Comparison of ENCODE assay signal across 14 mouse cellular contexts in the genomic region with DNA sequence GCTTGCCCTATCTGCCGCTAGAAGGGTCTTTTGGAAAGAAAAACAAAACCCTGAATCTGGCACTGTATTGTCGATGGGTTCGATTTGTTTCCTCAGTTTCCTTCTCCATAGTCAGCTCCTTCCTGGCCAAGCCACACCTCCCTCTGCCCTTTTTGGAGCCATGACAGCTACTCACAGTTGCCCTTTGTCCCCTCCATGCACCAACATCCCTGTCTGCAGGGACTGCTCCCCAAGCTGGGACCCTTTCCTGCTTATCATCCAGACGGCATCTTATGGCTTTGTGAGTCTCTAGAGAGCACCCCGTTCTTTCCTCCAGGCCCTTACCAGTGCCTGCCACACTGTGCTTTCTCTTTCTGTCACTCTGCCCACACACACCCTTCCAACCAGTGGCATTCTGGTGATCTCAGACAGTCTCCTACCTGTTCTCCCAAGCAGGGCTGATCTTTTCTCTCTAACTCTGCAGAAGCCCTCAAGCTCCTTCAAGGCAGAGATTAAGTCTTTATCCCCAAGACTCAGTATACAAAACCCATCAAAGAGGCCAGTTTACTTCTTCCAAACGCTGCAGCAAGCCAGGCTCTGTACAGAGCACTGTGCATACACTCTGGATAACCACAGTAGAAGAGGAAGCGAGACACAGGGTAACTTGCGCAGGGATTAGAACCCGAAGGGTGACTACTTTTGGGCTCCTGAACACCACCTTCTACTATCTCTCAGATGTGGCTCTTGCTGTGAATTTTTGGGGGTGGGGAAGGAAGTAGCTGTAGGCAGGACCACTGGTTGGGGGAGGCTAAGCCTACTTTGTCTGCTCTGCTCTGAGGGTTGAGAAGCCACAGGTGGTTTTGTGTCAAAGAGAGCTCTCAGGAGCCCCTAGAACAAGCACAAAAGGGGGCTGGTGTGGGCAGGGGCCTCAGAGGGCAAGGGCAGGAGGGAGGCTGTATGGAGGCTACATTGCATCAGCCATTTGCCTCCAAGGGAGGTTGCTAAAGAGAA. TPM values are rescaled to one million over a fixed set of nuclear protein-coding genes. Genes with fewer than 3 reads are reported as not detected.
DNase-seq lines count a peak whose midpoint lies in the region; ATAC-seq and TF ChIP-seq lines count a peak whose summit lies in the region.
"Had no signal": no experiment of that assay in that cellular context is flagged by ENCODE, and none has a peak within 500 bp of the region (broad histone marks: within the 10 kb centered on the region; RNA-seq: fewer than 3 reads in every experiment).

No protein-coding gene starts in this region.

- WGBS in forebrain, embryonic 10.5 days = 67% methylated on average over 9 of the region's 9 CpGs
- WGBS in forebrain, postnatal 0 days = 68% methylated on average over 9 of the region's 9 CpGs
- 66% methylated on average over 9 of the region's 9 CpGs for WGBS in forebrain, embryonic 11.5 days
- 68% methylated on average over 9 of the region's 9 CpGs for WGBS in intestine, embryonic 16.5 days

- no peak for TF ChIP-seq CTCF in forebrain, postnatal 0 days (IDR thresholded peaks at IDR 0.05; ENCODE audit: low read depth)

- DNase-seq in forebrain, embryonic 10.5 days (ENCODE audit: extremely low spot score, low spot score) = no peak
- no peak for DNase-seq in forebrain, postnatal 0 days
- DNase-seq in T-cell, adult 2 months (ENCODE audit: low spot score) = peak; percentile 69
- DNase-seq in thymus, postnatal 14 days = peak; percentile 70
- no peak for DNase-seq in forebrain, embryonic 11.5 days (ENCODE audit: low spot score)
- no peak for DNase-seq in lung, adult 18-20 months
- DNase-seq: adrenal gland, postnatal 10 days; layer of hippocampus, postnatal 36 days; liver; lung, postnatal 14 days had no signal

- H3K4me3 ChIP-seq in forebrain, embryonic 10.5 days = no peak overlapping the region
- H3K4me3 ChIP-seq in forebrain, postnatal 0 days (ENCODE audit: low read depth, low read length) = no peak overlapping the region
- peak overlapping the region; percentile 50 for H3K4me3 ChIP-seq in megakaryocyte, embryonic 14.5 days (replicated peaks)
- no peak overlapping the region for H3K4me3 ChIP-seq in forebrain, embryonic 11.5 days (ENCODE audit: low read depth, low read length)
- no peak overlapping the region for H3K4me3 ChIP-seq in intestine, embryonic 16.5 days (ENCODE audit: low read length)

- H3K9ac ChIP-seq in forebrain, postnatal 0 days = no peak overlapping the region
- no peak overlapping the region for H3K9ac ChIP-seq in forebrain, embryonic 11.5 days (ENCODE audit: low read length)
- no peak overlapping the region for H3K9ac ChIP-seq in intestine, embryonic 16.5 days (ENCODE audit: low read depth, low read length)

- 0 out of 2 replicates have a peak overlapping the region, but pooled peaks have one; percentile 41 for H3K27ac ChIP-seq in forebrain, embryonic 10.5 days
- H3K27ac ChIP-seq in forebrain, postnatal 0 days (ENCODE audit: low read depth, low read length) = no peak overlapping the region
- H3K27ac ChIP-seq in forebrain, embryonic 11.5 days (ENCODE audit: low read depth, low read length) = no peak overlapping the region
- H3K27ac ChIP-seq in intestine, embryonic 16.5 days (ENCODE audit: low read length) = no peak overlapping the region

- H3K9me3 ChIP-seq in forebrain, embryonic 10.5 days = no peaks in the 10 kb centered on the region
- no peaks in the 10 kb centered on the region for H3K9me3 ChIP-seq in forebrain, postnatal 0 days (ENCODE audit: low read length)
- H3K9me3 ChIP-seq in megakaryocyte, embryonic 14.5 days = no peaks in the 10 kb centered on the region
- no peaks in the 10 kb centered on the region for H3K9me3 ChIP-seq in forebrain, embryonic 11.5 days (ENCODE audit: control insufficient read depth, low read length)
- no peaks in the 10 kb centered on the region for H3K9me3 ChIP-seq in intestine, embryonic 16.5 days (ENCODE audit: control insufficient read depth, low read length)

- H3K27me3 ChIP-seq in forebrain, embryonic 10.5 days (ENCODE audit: poor library complexity, severe bottlenecking) = peaks cover 15% of the 10 kb centered on the region
- H3K27me3 ChIP-seq in forebrain, postnatal 0 days (ENCODE audit: insufficient read depth, low read length) = no peaks in the 10 kb centered on the region; the same call in 1 of the 2 replicates
- H3K27me3 ChIP-seq in megakaryocyte, embryonic 14.5 days (replicated peaks) = no peaks in the 10 kb centered on the region
- no peaks in the 10 kb centered on the region for H3K27me3 ChIP-seq in forebrain, embryonic 11.5 days (ENCODE audit: control insufficient read depth, insufficient read depth, low read length)
- no peaks in the 10 kb centered on the region for H3K27me3 ChIP-seq in intestine, embryonic 16.5 days (replicated peaks; ENCODE audit: control insufficient read depth, insufficient read depth, low read length)
- H3K27me3 ChIP-seq: Patski had no signal

- no peak for ATAC-seq in forebrain, postnatal 0 days
- no peak for ATAC-seq in forebrain, embryonic 11.5 days (replicated peaks; ENCODE audit: low FRiP score)
- no peak for ATAC-seq in intestine, embryonic 16.5 days
- ATAC-seq: forebrain, embryonic 14.5 days had no signal

- H3K4me1 ChIP-seq in forebrain, embryonic 10.5 days = peaks cover 28% of the 10 kb centered on the region
- H3K4me1 ChIP-seq in forebrain, postnatal 0 days (ENCODE audit: insufficient read depth) = no peaks in the 10 kb centered on the region
- H3K4me1 ChIP-seq in megakaryocyte, embryonic 14.5 days = peaks cover 89% of the 10 kb centered on the region
- H3K4me1 ChIP-seq in forebrain, embryonic 11.5 days (replicated peaks; ENCODE audit: control insufficient read depth, insufficient read depth, low read length) = no peaks in the 10 kb centered on the region
- no peaks in the 10 kb centered on the region for H3K4me1 ChIP-seq in intestine, embryonic 16.5 days (ENCODE audit: control insufficient read depth, insufficient read depth, low read length)

- peaks cover 93% of the 10 kb centered on the region for H3K36me3 ChIP-seq in forebrain, embryonic 10.5 days (replicated peaks)
- H3K36me3 ChIP-seq in forebrain, postnatal 0 days (ENCODE audit: insufficient read depth) = no peaks in the 10 kb centered on the region
- H3K36me3 ChIP-seq in megakaryocyte, embryonic 14.5 days (replicated peaks; ENCODE audit: low read length) = no peaks in the 10 kb centered on the region
- peaks cover 4% of the 10 kb centered on the region; the same call in 1 of the 2 replicates for H3K36me3 ChIP-seq in forebrain, embryonic 11.5 days (ENCODE audit: control insufficient read depth, insufficient read depth, low read length)
- H3K36me3 ChIP-seq in intestine, embryonic 16.5 days (ENCODE audit: control insufficient read depth, insufficient read depth, low read length) = no peaks in the 10 kb centered on the region

- no peak overlapping the region for H3K4me2 ChIP-seq in forebrain, postnatal 0 days (ENCODE audit: low read depth)
- no peak overlapping the region for H3K4me2 ChIP-seq in forebrain, embryonic 11.5 days (ENCODE audit: low read depth, low read length, severe bottlenecking)
- no peak overlapping the region for H3K4me2 ChIP-seq in intestine, embryonic 16.5 days (ENCODE audit: low read depth, low read length)

RNA-seq across cellular contexts. Expression of a gene that starts 20.2 kb away (rescaled TPM):
- 25.3 and 27.8 TPM in 2 replicates for polyA plus RNA-seq in forebrain, embryonic 10.5 days (2016; fragmentation: Nextera tagmentation; extraction: Ambion mirVana)
- 48.2 and 63.8 TPM in 2 replicates for total RNA-seq in forebrain, postnatal 0 days (2014; rRNA removed)
- polyA plus RNA-seq in forebrain, postnatal 0 days (2015; fragmentation: Nextera tagmentation; extraction: Ambion mirVana) = 20.2 and 31.5 TPM in 2 replicates
- polyA plus RNA-seq in megakaryocyte, embryonic 14.5 days (2012; ENCODE audit: insufficient read depth, low replicate concordance) = 2.3 and 2.9 TPM in 2 replicates
- 22.4 and 27.4 TPM in 2 replicates for polyA plus RNA-seq in forebrain, embryonic 11.5 days (2014; fragmentation: Nextera tagmentation; extraction: Ambion mirVana)
- 14.1 and 15.5 TPM in 2 replicates for polyA plus RNA-seq in intestine, embryonic 16.5 days (2015; fragmentation: Nextera tagmentation; extraction: Ambion mirVana)

Comparison
In these comparisons a context has a peak if more than half of its experiments do, and no peak if none do; other contexts are left out.
1. DNase-seq: peak in T-cell, adult 2 months (single experiment) and thymus, postnatal 14 days (single experiment); none in forebrain, embryonic 10.5 days (single experiment), forebrain, postnatal 0 days (single experiment), forebrain, embryonic 11.5 days (single experiment) and lung, adult 18-20 months (0 of 2).